Mouse (Mus musculus): ENCODE measurements around the gene Gdnf.

Gene Gdnf

DNA sequence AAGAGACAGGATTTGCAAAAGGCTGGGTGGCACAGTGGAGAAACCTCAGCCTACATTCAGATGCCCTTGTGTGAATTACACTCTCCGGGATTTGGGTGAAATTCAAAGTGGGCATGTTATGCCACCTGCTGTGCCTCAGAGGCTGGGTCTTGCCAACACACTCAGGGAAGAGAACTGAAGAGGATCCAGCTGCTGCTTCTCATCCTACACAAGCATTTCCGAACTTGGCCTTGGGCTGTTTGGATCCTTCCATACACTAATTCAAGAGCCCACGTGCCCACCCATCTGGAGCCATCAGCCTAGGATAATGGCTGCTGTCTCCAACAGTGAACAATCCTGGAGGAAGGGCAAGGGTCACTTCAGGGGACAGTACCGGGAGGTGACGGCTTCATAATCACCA is 52.7 kb downstream of the Gdnf start:
- no peak for DNase-seq

DNA sequence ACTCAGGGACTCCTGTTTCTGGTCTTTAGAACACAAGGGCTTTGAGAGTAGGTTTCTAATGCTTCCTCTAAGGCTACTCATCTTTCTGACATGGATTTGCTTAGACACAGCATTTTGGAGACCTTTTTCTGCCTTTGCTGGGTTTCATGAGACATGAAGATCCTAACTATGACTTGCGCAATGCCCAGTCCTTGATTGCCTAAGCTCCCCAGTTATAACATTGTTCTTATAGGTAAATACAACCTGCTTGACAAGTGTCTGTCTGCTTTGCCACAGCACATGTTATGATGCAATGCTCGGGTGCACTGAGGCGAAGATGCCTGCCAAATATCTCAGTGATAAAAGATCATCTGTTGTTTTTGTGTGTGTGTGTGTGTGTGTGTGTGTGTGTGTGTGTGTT is 54.7 kb downstream of the Gdnf start:
- DNase-seq: no peak

DNA sequence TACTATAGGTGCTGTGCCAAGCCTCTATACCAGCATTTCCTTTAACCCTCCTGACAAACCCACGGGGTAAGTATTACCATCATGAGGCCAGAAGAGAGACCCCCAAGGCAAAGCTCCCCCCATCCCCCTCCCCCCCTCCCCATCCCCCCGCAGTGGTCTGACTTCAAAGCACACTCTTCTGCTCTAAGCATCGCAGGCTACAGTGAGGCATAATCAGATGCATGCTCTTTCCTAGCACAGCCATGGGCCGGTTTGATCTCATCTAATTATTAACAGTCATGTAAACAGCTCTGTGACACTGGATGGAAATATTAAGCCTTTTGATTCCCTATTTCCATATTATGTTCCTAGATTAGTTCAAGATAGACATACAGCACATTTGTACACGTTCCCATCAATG is 61.8 kb downstream of the Gdnf start:
- DNase-seq: no peak

DNA sequence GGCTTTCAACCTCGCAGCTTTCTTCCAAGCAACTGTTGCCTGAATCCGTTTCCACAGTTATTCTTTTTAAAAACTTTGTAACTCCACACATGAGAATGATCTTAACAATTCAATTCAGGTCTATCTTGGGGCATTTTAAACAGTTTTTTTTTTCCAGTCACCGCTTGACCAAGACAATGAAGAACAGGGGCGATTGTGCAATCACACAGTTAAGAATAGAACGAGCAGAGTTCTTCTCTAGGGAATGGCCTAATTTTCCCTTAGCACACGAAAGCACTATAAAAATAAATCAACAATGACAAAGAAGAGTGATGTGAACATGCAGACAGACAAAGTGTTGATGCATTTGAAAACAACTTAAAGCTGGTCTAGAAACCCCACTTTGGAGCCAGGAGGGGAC is 65.2 kb downstream of the Gdnf start:
- DNase-seq: no peak

DNA sequence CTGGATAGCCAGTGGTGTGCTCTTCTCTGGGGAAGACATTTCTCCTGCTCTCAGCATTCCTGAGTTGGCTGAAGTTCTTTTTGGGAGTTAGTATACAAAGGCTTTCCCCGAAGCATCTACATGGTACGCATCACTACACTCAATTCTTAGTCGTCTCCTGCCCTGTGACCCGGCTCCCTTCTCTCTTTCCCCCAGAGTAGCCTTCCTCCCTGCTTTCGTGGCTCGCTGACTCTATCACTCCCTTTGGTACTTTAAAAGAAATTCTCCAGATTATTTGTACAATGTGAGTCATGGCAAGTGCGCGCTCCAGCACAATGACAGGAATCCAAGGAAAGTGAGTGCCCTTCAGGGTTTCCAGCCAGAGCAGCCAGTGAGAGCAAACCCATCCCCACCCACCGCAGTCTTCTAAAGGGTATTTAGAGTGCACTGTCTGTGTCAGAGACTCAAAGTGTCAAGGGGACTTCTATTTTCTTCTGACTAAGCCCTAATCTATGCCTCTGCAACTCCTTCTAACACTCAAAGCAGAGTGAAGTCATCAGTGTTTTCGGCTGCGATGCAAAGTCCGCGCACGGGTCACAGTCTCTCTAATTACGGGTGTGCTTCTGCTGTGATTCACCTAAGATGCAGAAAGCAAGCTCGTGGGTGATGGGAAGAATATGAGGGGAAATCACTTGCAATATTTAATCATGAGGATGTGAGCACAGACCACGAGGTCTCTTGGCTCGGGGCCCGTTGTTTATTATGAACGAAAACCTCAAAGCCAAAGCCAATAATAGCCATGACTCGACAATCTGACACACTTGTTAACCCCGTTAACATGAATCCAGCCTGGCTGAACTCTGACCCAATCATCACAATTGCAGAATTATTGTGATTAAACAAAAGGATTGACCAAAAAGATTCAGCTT is 67.2 kb downstream of the Gdnf start:
- DNase-seq: no peak

DNA sequence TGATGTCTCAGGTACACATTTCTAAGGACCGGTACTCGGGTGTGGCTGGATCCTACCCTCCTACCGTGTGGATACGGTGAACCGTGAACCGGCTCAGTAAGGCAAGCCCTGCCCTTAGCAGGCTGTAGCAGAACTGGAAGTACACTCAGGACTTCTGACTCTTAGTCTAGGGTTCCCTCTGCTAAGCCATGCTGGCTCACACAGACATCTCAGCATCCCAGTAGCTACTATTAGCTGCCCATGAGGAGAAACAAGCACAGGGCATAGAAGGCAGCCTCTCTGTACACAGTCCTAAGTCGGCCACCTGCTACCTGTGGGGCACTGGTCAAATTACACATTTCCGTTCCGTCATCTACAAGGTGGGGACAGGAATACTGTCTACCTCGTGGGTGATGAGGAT is 68.2 kb downstream of the Gdnf start:
- DNase-seq: no peak

DNA sequence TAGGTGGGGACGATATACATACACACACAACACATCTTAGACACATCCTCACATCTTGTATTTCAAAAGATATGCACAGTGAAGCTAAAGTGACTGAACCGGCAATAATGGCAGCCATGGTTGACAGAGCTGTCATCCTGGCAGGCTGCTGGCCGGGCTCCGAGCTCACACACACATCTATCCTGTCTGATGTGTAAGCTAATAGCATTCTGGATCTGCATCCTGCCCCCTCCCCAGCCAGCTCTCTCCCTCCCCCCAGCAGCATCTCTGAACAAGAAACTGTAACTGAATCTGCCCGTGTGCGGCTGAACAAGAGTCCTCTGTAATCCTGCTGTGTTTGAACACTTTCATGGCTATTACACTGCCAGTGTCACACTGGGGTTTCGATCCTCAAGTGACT is 69.3 kb downstream of the Gdnf start:
- DNase-seq: no peak

DNA sequence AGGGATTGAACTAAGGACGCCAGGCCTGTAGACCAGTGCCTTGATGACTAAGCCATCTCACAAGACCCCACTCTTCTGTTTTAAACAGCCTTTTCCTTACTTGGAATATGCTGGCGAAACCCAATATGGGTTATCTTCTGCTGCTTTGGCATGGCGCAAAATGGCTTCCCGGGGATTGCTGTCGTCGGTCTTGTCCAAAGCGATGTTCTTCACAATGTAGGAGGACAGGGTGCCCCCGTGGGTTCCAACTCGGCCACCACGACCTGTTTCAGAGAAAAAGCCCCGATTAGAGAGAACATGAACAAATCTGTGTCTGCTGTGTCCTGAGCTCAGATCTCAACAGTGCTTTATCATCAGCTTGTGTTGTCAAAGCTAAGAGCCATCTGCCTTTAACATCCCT is 73.5 kb downstream of the Gdnf start:
- DNase-seq: no peak

DNA sequence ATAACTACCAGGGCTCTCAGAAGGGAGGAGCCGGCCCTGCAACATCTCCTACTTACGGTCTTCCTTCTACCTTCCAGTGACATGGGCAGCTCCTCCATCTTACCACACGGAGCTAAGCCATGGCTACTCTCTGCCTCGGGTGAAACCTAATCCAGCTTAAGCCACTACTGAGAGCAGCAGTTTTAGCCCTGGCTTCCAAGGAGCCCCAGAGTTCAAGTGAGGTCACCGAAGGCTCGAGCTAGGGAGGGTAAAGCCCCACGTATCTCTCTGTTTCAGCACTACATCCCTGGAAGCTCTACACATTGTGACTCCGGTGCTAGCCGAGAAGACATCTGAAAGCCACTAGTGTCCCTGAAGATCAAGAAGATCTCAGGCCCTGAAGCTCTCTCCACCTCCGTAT is 74.5 kb downstream of the Gdnf start:
- DNase-seq: no peak

DNA sequence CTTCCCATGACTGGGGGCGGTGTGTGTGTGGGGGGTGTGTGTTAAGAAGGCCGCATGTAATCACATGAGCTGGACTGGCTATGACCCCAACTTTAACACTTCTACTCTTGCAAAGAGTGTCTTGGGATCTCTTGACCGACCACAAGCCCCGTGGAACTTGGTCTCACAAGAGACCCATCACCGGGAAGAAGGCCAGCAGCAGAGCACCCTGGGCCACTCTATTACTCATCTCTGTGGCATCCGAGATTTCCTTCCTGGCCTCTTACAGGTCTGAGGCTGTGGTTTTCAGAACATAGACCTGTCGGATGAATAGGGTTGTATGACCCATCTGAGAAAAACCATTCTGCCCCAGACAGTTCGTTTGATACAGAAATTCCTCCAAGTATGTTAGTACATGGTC is 75.9 kb downstream of the Gdnf start:
- DNase-seq: no peak
